Mouse (Mus musculus) midbrain, embryonic 16.5 days (tissue): ENCODE results near the gene Slc19a1. TPM values are rescaled to one million over a fixed set of nuclear protein-coding genes. Genes with fewer than 3 reads are reported as not detected.

Experiments
- ATAC-seq: fragments of 200-750 bp; cut with Nextera tagmentation; 2 replicates; pipeline ENCODE4 v1.8.0; 2017; ENCODE audit warnings: moderate TSS enrichment
- H3K27ac ChIP-seq: fragments of 300-500 bp; sonication (generic); 2 replicates; pipeline ENCODE4 v1.5.1; 2014; ENCODE audit warnings: mild to moderate bottlenecking, low read length, mixed read lengths
- H3K27me3 ChIP-seq: fragments of 300-500 bp; sonication (generic); 2 replicates; pipeline ENCODE4 v1.6.1; 2014; ENCODE audit warnings: low read depth, low read length, mixed read lengths; ENCODE audit not compliant: control insufficient read depth, insufficient read depth
- H3K36me3 ChIP-seq: fragments of 300-500 bp; sonication (generic); 2 replicates; pipeline ENCODE4 v1.6.1; 2014; ENCODE audit warnings: mild to moderate bottlenecking, low read length, moderate library complexity, mixed read lengths; ENCODE audit not compliant: control insufficient read depth, insufficient read depth
- H3K4me1 ChIP-seq: fragments of 300-500 bp; sonication (generic); 2 replicates; pipeline ENCODE4 v1.6.1; 2014; ENCODE audit warnings: mild to moderate bottlenecking, low read length, mixed read lengths; ENCODE audit not compliant: control insufficient read depth, insufficient read depth
- H3K4me2 ChIP-seq: fragments of 300-500 bp; sonication (generic); 2 replicates; pipeline ENCODE4 v1.6.1; 2014; ENCODE audit warnings: mild to moderate bottlenecking, low read length, mixed read lengths
- H3K4me3 ChIP-seq: fragments of 300-500 bp; sonication (generic); 2 replicates; pipeline ENCODE4 v1.5.1; 2014; ENCODE audit warnings: low read depth, mild to moderate bottlenecking, low read length, moderate library complexity, mixed read lengths
- H3K9ac ChIP-seq: fragments of 300-500 bp; sonication (generic); 2 replicates; pipeline ENCODE4 v1.6.1; 2014; ENCODE audit warnings: low read depth, low read length, mixed read lengths
- H3K9me3 ChIP-seq: fragments of 300-500 bp; sonication (generic); replicated peaks from 2 replicates; pipeline ENCODE4 v1.6.1; 2014; ENCODE audit warnings: mild to moderate bottlenecking, low read length, mixed read lengths; ENCODE audit not compliant: control insufficient read depth, poor library complexity, severe bottlenecking
- WGBS: fragments of 180-500 bp; shearing (Covaris S2); extraction: QIAGEN DNeasy Blood & Tissue Kit; methylation state at CpG from one replicate; pipeline ENCODE4 v1.1.7; 2014; 5-methylcytosine and 5-hydroxymethylcytosine counted together
- polyA plus RNA-seq: library from polyadenylated mRNA; unstranded; fragments of >200 nt; fragmentation: Nextera tagmentation; extraction: Ambion mirVana; gene quantifications from 2 replicates; pipeline ENCODE4 v1.2.1, GENCODE M21; 2015

Gene Slc19a1
- polyA plus RNA-seq, 1 experiment from 2014 or later, result 44.4 TPM

DNA sequence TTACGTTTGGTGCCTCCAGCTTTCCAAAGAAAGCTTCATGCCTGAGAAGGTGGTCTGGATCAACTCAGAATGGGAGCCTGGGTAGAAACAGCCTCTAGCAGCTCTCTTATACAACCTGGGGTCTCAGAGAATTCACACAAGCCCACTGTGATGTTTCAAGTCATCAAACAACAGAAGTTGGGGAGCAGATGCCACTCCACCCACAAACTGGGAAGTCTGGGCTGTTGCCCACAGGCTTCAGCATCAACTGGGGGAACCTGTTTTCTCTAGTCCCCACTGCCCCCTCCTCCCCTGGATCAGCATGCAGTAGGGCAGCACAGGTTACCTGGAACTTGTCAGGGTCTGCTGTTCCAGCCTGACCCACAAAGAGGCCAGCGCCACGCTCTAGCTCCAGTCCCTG, 63.6 kb downstream of the Slc19a1 start:
- Histone ChIP-seq H3K9me3 (no peaks in the 10 kb centered on the region), H3K36me3 (no peaks in the 10 kb centered on the region), H3K4me3 (no peak overlapping the region), H3K27ac (no peak overlapping the region), H3K9ac (no peak overlapping the region), H3K27me3 (no peaks in the 10 kb centered on the region), H3K4me2 (no peak overlapping the region), H3K4me1 (0 out of 2 replicates have a peak, but pooled peaks cover 2% of the 10 kb centered on the region)
- ATAC-seq, result no peak
- WGBS, result 93% methylated on average over 3 of the region's 3 CpGs

DNA sequence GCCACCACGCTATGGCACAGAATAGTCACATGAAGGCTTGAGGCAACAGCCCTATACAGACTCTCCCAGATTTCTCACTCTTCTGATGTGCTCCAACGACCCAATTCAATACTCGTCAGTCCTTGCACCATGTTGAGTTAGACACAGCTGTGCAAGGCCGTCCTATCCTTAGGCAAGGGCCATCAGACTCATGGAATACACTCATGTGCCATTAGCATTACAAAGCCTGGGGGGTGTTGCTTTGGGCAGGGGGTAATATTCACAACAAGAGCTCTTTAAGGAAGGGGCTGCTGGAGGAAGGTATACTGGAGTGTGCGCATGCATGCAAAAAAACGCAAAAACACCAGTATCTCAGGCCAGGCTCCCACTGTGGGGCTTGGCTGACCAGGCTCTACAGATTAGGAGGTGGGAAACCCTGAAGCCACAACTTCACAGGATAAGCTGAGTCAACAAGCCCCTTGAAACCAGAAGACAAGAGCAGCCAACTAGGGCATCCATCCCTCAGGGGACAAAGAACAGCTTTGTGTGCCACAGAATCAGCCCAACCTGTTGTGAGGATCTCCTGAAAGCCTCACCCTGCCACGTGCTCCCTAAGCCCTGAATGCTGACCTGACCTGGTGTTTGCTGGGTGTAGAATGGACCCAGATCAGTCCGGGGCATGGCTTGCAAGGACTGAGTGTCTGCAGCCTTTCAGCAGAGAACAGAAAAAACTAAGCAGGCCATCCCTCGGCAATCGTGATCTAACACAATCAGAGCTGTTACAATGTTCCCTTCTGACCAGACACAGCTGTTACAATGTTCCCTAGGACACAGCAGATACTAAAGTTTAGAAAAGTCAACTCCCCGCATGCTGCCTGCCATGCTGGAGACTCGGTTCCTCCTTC, 65.2 kb downstream of the Slc19a1 start:
- no peaks in the 10 kb centered on the region for H3K9me3 ChIP-seq
- 0 out of 2 replicates have a peak, but pooled peaks cover 2% of the 10 kb centered on the region for H3K4me1 ChIP-seq
- no peak overlapping the region for H3K4me3 ChIP-seq
- H3K36me3 ChIP-seq, result no peaks in the 10 kb centered on the region
- no peaks in the 10 kb centered on the region for H3K27me3 ChIP-seq
- no peak for ATAC-seq
- no peak overlapping the region for H3K4me2 ChIP-seq
- H3K27ac ChIP-seq, result no peak overlapping the region
- H3K9ac ChIP-seq, result no peak overlapping the region
- 53% methylated on average over 12 of the region's 12 CpGs for WGBS

DNA sequence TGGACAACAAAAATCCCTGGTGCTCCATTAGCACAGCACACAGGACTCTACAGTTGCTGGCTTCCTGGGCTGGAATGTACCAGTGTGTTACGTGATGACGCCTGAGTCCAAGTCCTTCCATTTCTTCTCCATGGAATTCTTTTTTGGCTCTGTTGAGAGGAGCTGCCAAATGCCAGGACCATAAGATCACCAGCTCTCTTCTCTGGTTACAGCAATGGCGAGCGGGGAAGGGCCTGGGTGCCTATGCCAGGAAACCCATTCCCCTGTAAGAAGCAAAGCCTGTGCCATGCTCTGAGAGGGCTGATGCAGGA, 65.8 kb downstream of the Slc19a1 start:
- Histone ChIP-seq H3K9me3 (no peaks in the 10 kb centered on the region), H3K27ac (no peak overlapping the region), H3K27me3 (no peaks in the 10 kb centered on the region), H3K36me3 (no peaks in the 10 kb centered on the region), H3K4me2 (no peak overlapping the region), H3K4me1 (0 out of 2 replicates have a peak, but pooled peaks cover 2% of the 10 kb centered on the region), H3K9ac (no peak overlapping the region), H3K4me3 (no peak overlapping the region)
- no peak for ATAC-seq
- WGBS, result 88% methylated on average over 4 of the region's 4 CpGs

DNA sequence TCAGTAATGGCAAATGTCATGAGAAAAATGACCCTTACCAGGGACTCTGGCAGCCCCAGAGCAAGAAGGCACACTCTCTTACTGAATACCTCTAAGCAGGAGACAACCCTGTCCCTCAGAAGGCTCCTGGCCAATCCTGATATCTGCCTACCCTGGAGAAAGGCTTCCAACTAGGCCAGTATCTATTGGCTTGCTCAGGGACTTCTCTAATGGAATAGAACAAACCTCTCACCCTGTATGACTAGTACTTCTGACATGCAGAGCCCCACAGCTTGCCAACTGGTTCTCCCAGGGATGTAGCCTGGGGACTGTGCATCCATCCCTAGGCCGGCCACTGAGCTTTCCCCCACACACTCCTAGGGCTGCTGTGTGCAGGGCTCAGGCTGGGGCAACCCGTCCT, 66.6 kb downstream of the Slc19a1 start:
- H3K27ac ChIP-seq, result no peak overlapping the region
- 90% methylated on average over 2 of the region's 2 CpGs for WGBS
- no peak overlapping the region for H3K4me2 ChIP-seq
- H3K4me3 ChIP-seq, result no peak overlapping the region
- H3K27me3 ChIP-seq, result no peaks in the 10 kb centered on the region
- no peak overlapping the region for H3K9ac ChIP-seq
- no peak for ATAC-seq
- H3K4me1 ChIP-seq, result 0 out of 2 replicates have a peak, but pooled peaks cover 2% of the 10 kb centered on the region
- H3K9me3 ChIP-seq, result no peaks in the 10 kb centered on the region
- H3K36me3 ChIP-seq, result no peaks in the 10 kb centered on the region

DNA sequence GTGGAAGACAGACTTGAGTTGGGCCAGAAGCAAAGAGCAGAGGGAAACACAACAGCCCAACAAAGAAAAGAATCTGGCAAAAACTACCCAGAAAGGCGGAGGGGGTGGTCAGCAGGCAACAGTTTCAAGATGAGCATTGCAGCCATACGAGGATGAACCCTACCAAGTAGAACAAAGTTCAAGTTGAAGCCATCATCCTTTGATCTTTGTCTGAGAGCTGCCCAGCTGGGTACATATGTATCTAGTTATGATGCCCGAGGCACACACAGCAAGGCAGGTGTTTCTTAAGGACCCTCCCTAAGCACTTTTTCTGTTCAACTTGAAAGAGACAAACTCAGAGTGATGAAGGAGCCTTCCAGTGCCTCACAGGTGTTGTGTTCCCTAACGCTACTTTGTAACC, 67.7 kb downstream of the Slc19a1 start:
- no peak for ATAC-seq
- Histone ChIP-seq H3K4me3 (no peak overlapping the region), H3K36me3 (no peaks in the 10 kb centered on the region), H3K27me3 (no peaks in the 10 kb centered on the region), H3K9me3 (no peaks in the 10 kb centered on the region), H3K4me1 (0 out of 2 replicates have a peak, but pooled peaks cover 2% of the 10 kb centered on the region), H3K4me2 (no peak overlapping the region), H3K27ac (no peak overlapping the region), H3K9ac (no peak overlapping the region)
- WGBS, result 87% methylated on average over 4 of the region's 4 CpGs

DNA sequence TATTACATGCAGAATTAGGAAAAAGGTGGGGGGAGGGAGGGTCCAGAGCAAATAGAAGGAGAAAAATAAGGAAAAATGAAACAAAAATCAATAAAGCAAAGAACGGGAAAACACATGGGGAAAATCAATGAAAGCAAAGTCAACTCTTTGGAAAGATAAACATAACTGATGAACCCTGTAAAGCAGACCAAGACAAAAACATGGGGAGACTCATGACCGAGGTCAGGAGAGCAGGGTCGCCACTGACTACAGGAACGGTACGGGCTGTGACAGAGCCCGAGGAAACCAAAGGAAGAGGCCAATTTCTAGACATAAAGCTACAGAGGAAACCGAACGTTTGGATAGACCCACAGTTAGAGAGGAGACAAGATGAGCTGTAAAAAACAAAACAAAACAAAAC, 71.6 kb downstream of the Slc19a1 start:
- Histone ChIP-seq H3K4me3 (no peak overlapping the region), H3K4me2 (no peak overlapping the region), H3K9ac (no peak overlapping the region), H3K4me1 (no peaks in the 10 kb centered on the region), H3K36me3 (no peaks in the 10 kb centered on the region), H3K9me3 (no peaks in the 10 kb centered on the region), H3K27ac (no peak overlapping the region), H3K27me3 (no peaks in the 10 kb centered on the region)
- ATAC-seq, result no peak
- 85% methylated on average over 8 of the region's 8 CpGs for WGBS

DNA sequence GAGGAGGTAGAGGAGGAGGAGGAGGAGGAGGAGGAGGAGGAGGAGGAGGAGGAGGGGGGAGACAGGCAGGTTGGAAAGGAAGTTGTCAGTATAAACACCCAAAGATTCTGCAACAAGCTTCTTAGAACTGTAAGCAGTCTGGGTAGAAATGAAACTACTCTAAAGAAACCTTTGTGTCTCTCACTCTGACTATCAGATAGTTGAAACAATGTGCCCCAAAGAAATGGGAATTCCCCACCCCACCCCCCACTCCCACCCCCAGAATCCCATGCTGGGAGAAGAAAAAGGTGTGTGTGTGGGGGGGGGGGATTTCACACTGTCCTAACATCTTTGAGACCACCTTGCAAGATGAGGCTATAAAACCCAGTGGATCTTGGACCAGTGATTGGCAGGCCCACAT, 72.3 kb downstream of the Slc19a1 start:
- no peak for ATAC-seq

DNA sequence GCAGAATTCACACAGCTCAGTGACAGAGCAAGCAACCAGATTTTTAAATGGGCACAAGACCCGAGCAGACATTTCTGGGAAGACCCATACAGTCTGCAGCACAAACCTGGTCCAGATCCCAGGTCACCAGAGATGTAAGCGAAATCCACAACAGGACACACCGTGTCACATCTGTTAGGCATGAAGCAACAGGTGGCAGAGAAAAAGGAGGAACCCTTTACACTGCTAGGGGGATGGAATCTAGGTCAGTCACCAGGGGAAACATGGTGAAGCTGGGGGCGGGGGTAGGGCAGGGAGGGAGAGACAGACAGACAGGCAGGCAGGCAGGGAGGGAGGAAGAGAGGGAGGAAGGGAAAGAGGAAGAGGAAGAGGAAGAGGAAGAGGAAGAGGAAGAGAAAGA, 76.1 kb downstream of the Slc19a1 start:
- Histone ChIP-seq H3K27me3 (no peaks in the 10 kb centered on the region), H3K36me3 (no peaks in the 10 kb centered on the region), H3K27ac (no peak overlapping the region), H3K9ac (no peak overlapping the region), H3K4me2 (no peak overlapping the region), H3K4me1 (no peaks in the 10 kb centered on the region), H3K4me3 (no peak overlapping the region), H3K9me3 (no peaks in the 10 kb centered on the region)
- ATAC-seq, result no peak
- WGBS, result 87% methylated on average over 4 of the region's 4 CpGs

More for the DNA sequence above, 72.3 kb downstream of the Slc19a1 start:
- Histone ChIP-seq H3K9me3 (no peaks in the 10 kb centered on the region), H3K27ac (no peak overlapping the region), H3K9ac (no peak overlapping the region), H3K4me3 (no peak overlapping the region), H3K4me1 (no peaks in the 10 kb centered on the region), H3K4me2 (no peak overlapping the region), H3K27me3 (no peaks in the 10 kb centered on the region), H3K36me3 (no peaks in the 10 kb centered on the region)

DNA sequence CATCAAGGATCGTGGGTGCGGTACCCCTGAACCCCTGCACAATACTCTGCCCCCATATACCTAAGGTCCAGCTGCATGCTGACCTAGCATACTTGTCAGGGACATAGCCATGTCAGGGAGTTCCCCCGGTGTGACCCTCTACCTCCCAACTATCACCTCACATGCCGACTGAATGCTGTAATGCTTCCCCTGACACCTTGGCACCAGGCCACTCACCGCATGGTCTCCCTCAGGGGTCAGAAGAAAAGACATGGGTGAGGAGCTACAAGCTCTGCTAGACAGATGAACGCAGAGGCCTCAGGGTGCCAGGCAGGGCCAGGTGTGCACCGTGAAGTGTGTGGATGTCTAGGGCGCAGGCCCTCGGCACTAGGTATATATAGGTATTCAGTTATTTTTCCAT, 78.0 kb downstream of the Slc19a1 start:
- no peak for ATAC-seq
- Histone ChIP-seq H3K4me2 (no peak overlapping the region), H3K27me3 (no peaks in the 10 kb centered on the region), H3K9ac (no peak overlapping the region), H3K9me3 (no peaks in the 10 kb centered on the region), H3K4me1 (no peaks in the 10 kb centered on the region), H3K4me3 (no peak overlapping the region), H3K36me3 (no peaks in the 10 kb centered on the region), H3K27ac (no peak overlapping the region)
- 93% methylated on average over 9 of the region's 9 CpGs for WGBS
